Mouse (Mus musculus) liver, embryonic 13.5 days (tissue): ENCODE data around the gene Dgcr8. TPM values are rescaled to one million over a fixed set of nuclear protein-coding genes. Genes with fewer than 3 reads are reported as not detected.

Experiments used
- ATAC-seq: fragments of 200-750 bp; cut with Nextera tagmentation; 2 replicates; pipeline ENCODE4 v1.8.0; 2017; ENCODE audit warnings: low read depth, mild to moderate bottlenecking, moderate number of reproducible peaks, moderate library complexity
- DNase-seq: peaks from one replicate; pipeline ENCODE4 v3.0.0; 2022
- H3K27ac ChIP-seq: fragments of 300-500 bp; sonication (generic); 2 replicates; pipeline ENCODE4 v1.5.1; 2015; ENCODE audit warnings: moderate library complexity, mild to moderate bottlenecking, inconsistent platforms
- H3K27me3 ChIP-seq: fragments of 300-500 bp; sonication (generic); 2 replicates; pipeline ENCODE4 v1.6.1; 2015; ENCODE audit warnings: mild to moderate bottlenecking, inconsistent platforms
- H3K36me3 ChIP-seq: fragments of 300-500 bp; sonication (generic); 2 replicates; pipeline ENCODE4 v1.6.1; 2015; ENCODE audit warnings: mild to moderate bottlenecking, inconsistent platforms
- H3K4me1 ChIP-seq: fragments of 300-500 bp; sonication (generic); replicated peaks from 2 replicates; pipeline ENCODE4 v1.6.1; 2015; ENCODE audit warnings: inconsistent platforms
- H3K4me2 ChIP-seq: fragments of 300-500 bp; sonication (generic); 2 replicates; pipeline ENCODE4 v1.6.1; 2015; ENCODE audit warnings: inconsistent platforms, mild to moderate bottlenecking, moderate library complexity
- H3K4me3 ChIP-seq: fragments of 300-500 bp; sonication (generic); replicated peaks from 2 replicates; pipeline ENCODE4 v1.5.1; 2015; ENCODE audit warnings: mild to moderate bottlenecking, inconsistent platforms
- H3K9ac ChIP-seq: fragments of 300-500 bp; sonication (generic); 2 replicates; pipeline ENCODE4 v1.6.1; 2015; ENCODE audit warnings: mild to moderate bottlenecking, inconsistent platforms
- H3K9me3 ChIP-seq: fragments of 300-500 bp; sonication (generic); replicated peaks from 2 replicates; pipeline ENCODE4 v1.6.1; 2016; ENCODE audit warnings: inconsistent platforms
- WGBS: fragments of 180-500 bp; shearing (Covaris S2); methylation state at CpG from one replicate; pipeline ENCODE4 v1.1.7; 2015; ENCODE audit not compliant: insufficient replicate concordance; 5-methylcytosine and 5-hydroxymethylcytosine counted together
- polyA plus RNA-seq: library from polyadenylated mRNA; unstranded; fragments of >200 nt; fragmentation: Nextera tagmentation; extraction: Ambion mirVana; gene quantifications from 2 replicates; pipeline ENCODE4 v1.2.1, GENCODE M21; 2015

Gene Dgcr8
- polyA plus RNA-seq, 1 experiment from 2014 or later, result 13.4 TPM

GRCm38 (mm10) chr16:18231451-18231850 is 57.6 kb downstream of the Dgcr8 start:
- Histone ChIP-seq H3K36me3 (peaks cover 5% of the 10 kb centered on the region; the same call in 1 of the 2 replicates), H3K9me3 (no peaks in the 10 kb centered on the region), H3K4me3 (no peak overlapping the region), H3K4me1 (peaks cover 56% of the 10 kb centered on the region), H3K4me2 (no peak overlapping the region), H3K9ac (no peak overlapping the region), H3K27ac (no peak overlapping the region), H3K27me3 (peaks cover 35% of the 10 kb centered on the region)
- DNase-seq (no peak), ATAC-seq (no peak)
- 63% methylated on average over 4 of the region's 4 CpGs for WGBS

GRCm38 (mm10) chr16:18231047-18231446 is 58.0 kb downstream of the Dgcr8 start:
- 64% methylated on average over 3 of the region's 3 CpGs for WGBS
- peaks cover 52% of the 10 kb centered on the region for H3K4me1 ChIP-seq
- H3K9ac ChIP-seq, result no peak overlapping the region

GRCm38 (mm10) chr16:18230617-18231016 is 58.4 kb downstream of the Dgcr8 start:
- no peak overlapping the region for H3K9ac ChIP-seq
- H3K27me3 ChIP-seq, result peaks cover 27% of the 10 kb centered on the region
- H3K4me1 ChIP-seq, result peaks cover 47% of the 10 kb centered on the region
- H3K4me2 ChIP-seq, result no peak overlapping the region
- H3K36me3 ChIP-seq, result peaks cover 11% of the 10 kb centered on the region; the same call in 1 of the 2 replicates
- no peaks in the 10 kb centered on the region for H3K9me3 ChIP-seq
- DNase-seq (no peak), ATAC-seq (no peak)
- no peak overlapping the region for H3K4me3 ChIP-seq
- WGBS, result 77% methylated on average over 6 of the region's 6 CpGs
- no peak overlapping the region for H3K27ac ChIP-seq

More at GRCm38 (mm10) chr16:18231047-18231446, 58.0 kb downstream of the Dgcr8 start:
- H3K27ac ChIP-seq, result no peak overlapping the region
- peaks cover 9% of the 10 kb centered on the region; the same call in 1 of the 2 replicates for H3K36me3 ChIP-seq
- no peak overlapping the region for H3K4me3 ChIP-seq
- no peaks in the 10 kb centered on the region for H3K9me3 ChIP-seq
- DNase-seq (no peak), ATAC-seq (no peak)
- H3K4me2 ChIP-seq, result no peak overlapping the region
- H3K27me3 ChIP-seq, result peaks cover 31% of the 10 kb centered on the region

GRCm38 (mm10) chr16:18229622-18230021 is 59.4 kb downstream of the Dgcr8 start:
- DNase-seq (no peak), ATAC-seq (no peak)
- Histone ChIP-seq H3K9me3 (no peaks in the 10 kb centered on the region), H3K4me2 (no peak overlapping the region), H3K4me3 (no peak overlapping the region), H3K36me3 (peaks cover 17% of the 10 kb centered on the region), H3K9ac (no peak overlapping the region), H3K4me1 (peaks cover 38% of the 10 kb centered on the region), H3K27ac (no peak overlapping the region), H3K27me3 (peaks cover 17% of the 10 kb centered on the region)
- 71% methylated on average over 11 of the region's 11 CpGs for WGBS

- Histone ChIP-seq H3K27me3 (peaks cover 9% of the 10 kb centered on the region), H3K36me3 (peaks cover 24% of the 10 kb centered on the region), H3K9me3 (no peaks in the 10 kb centered on the region), H3K4me2 (no peak overlapping the region), H3K27ac (no peak overlapping the region), H3K4me3 (no peak overlapping the region), H3K4me1 (peaks cover 30% of the 10 kb centered on the region), H3K9ac (no peak overlapping the region)
- no peak for ATAC-seq
- WGBS, result 76% methylated on average over 4 of the region's 4 CpGs
- no peak for DNase-seq
Observed at GRCm38 (mm10) chr16:18228856-18229255, 60.2 kb downstream of the Dgcr8 start.

GRCm38 (mm10) chr16:18227897-18228422 is 61.1 kb downstream of the Dgcr8 start:
- H3K9me3 ChIP-seq, result no peaks in the 10 kb centered on the region
- H3K27ac ChIP-seq, result no peak overlapping the region
- WGBS, result 79% methylated on average over 20 of the region's 20 CpGs
- no peak overlapping the region for H3K4me2 ChIP-seq
- peaks cover 26% of the 10 kb centered on the region for H3K36me3 ChIP-seq
- ATAC-seq (peak; percentile 26), DNase-seq (no peak)
- no peak overlapping the region for H3K9ac ChIP-seq
- H3K27me3 ChIP-seq, result peaks cover under 1% of the 10 kb centered on the region; the same call in 1 of the 2 replicates
- peaks cover 23% of the 10 kb centered on the region for H3K4me1 ChIP-seq
- no peak overlapping the region for H3K4me3 ChIP-seq

- Histone ChIP-seq H3K36me3 (peaks cover 26% of the 10 kb centered on the region), H3K9me3 (no peaks in the 10 kb centered on the region), H3K4me3 (no peak overlapping the region), H3K4me1 (peaks cover 23% of the 10 kb centered on the region), H3K9ac (no peak overlapping the region), H3K27ac (no peak overlapping the region), H3K27me3 (no peaks in the 10 kb centered on the region), H3K4me2 (no peak overlapping the region)
- 83% methylated on average over 13 of the region's 13 CpGs for WGBS
- DNase-seq (no peak), ATAC-seq (no peak)
Observed at GRCm38 (mm10) chr16:18227187-18227586, 61.9 kb downstream of the Dgcr8 start.

GRCm38 (mm10) chr16:18222188-18222587 is 66.9 kb downstream of the Dgcr8 start:
- no peaks in the 10 kb centered on the region for H3K27me3 ChIP-seq
- H3K36me3 ChIP-seq, result peaks cover 26% of the 10 kb centered on the region
- H3K4me3 ChIP-seq, result no peak overlapping the region
- no peak overlapping the region for H3K4me2 ChIP-seq
- no peaks in the 10 kb centered on the region for H3K9me3 ChIP-seq
- no peak overlapping the region for H3K27ac ChIP-seq
- DNase-seq (no peak), ATAC-seq (no peak)
- 73% methylated on average over 11 of the region's 11 CpGs for WGBS
- peaks cover 12% of the 10 kb centered on the region for H3K4me1 ChIP-seq
- H3K9ac ChIP-seq, result no peak overlapping the region

GRCm38 (mm10) chr16:18221543-18221898 is 67.5 kb downstream of the Dgcr8 start:
- Histone ChIP-seq H3K4me2 (no peak overlapping the region), H3K9me3 (no peaks in the 10 kb centered on the region), H3K27me3 (no peaks in the 10 kb centered on the region), H3K4me3 (no peak overlapping the region), H3K36me3 (peaks cover 21% of the 10 kb centered on the region), H3K4me1 (peaks cover 12% of the 10 kb centered on the region), H3K27ac (no peak overlapping the region), H3K9ac (no peak overlapping the region)
- ATAC-seq (no peak), DNase-seq (no peak)
- 60% methylated on average over 11 of the region's 11 CpGs for WGBS

GRCm38 (mm10) chr16:18220856-18221542 is 68.0 kb downstream of the Dgcr8 start:
- Histone ChIP-seq H3K4me2 (no peak overlapping the region), H3K4me3 (no peak overlapping the region), H3K27me3 (no peaks in the 10 kb centered on the region), H3K36me3 (peaks cover 17% of the 10 kb centered on the region), H3K4me1 (peaks cover 12% of the 10 kb centered on the region), H3K9me3 (no peaks in the 10 kb centered on the region), H3K27ac (no peak overlapping the region), H3K9ac (no peak overlapping the region)
- 74% methylated on average over 6 of the region's 6 CpGs for WGBS
- DNase-seq (no peak), ATAC-seq (no peak)

- Histone ChIP-seq H3K4me2 (no peak overlapping the region), H3K27ac (no peak overlapping the region; the same call in 1 of the 2 replicates), H3K4me1 (peaks cover 12% of the 10 kb centered on the region), H3K36me3 (peaks cover 12% of the 10 kb centered on the region), H3K9me3 (no peaks in the 10 kb centered on the region), H3K4me3 (no peak overlapping the region), H3K27me3 (no peaks in the 10 kb centered on the region), H3K9ac (no peak overlapping the region)
- WGBS, result 37% methylated on average over 8 of the region's 8 CpGs
- ATAC-seq, result 0 out of 2 replicates have a peak, but pooled peaks have one; percentile 14
- DNase-seq, result no peak
Observed at GRCm38 (mm10) chr16:18220001-18220400, 69.0 kb downstream of the Dgcr8 start.

- Histone ChIP-seq H3K4me1 (peaks cover 12% of the 10 kb centered on the region), H3K36me3 (no peaks in the 10 kb centered on the region; the same call in none of the 2 replicates), H3K4me3 (no peak overlapping the region), H3K9me3 (no peaks in the 10 kb centered on the region), H3K9ac (no peak overlapping the region), H3K27ac (no peak overlapping the region), H3K4me2 (no peak overlapping the region), H3K27me3 (no peaks in the 10 kb centered on the region)
- DNase-seq, result no peak
- WGBS, result 73% methylated on average over 9 of the region's 9 CpGs
- no peak for ATAC-seq
Observed at GRCm38 (mm10) chr16:18218580-18218996, 70.5 kb downstream of the Dgcr8 start.
